Mouse (Mus musculus) heart, postnatal 0 days (tissue): ENCODE results near the gene Glg1. TPM values are rescaled to one million over a fixed set of nuclear protein-coding genes. Genes with fewer than 3 reads are reported as not detected.
"Not testable (repeated sequence)": the region's sequence is repeated elsewhere in the genome, so short reads cannot be mapped to it uniquely, and the experiment has no call there.

Experiments used
- ATAC-seq: fragments of 200-750 bp; cut with Nextera tagmentation; 2 replicates; pipeline ENCODE4 v1.8.0; 2017; ENCODE audit warnings: low read depth, moderate number of reproducible peaks, moderate library complexity; ENCODE audit not compliant: insufficient read depth
- DNase-seq: peaks from one replicate; pipeline ENCODE4 v3.0.0-alpha.2; 2016; ENCODE audit warnings: low spot score
- H3K27ac ChIP-seq: fragments of 300-500 bp; sonication (generic); 2 replicates; pipeline ENCODE4 v1.5.1; 2014; ENCODE audit warnings: low read depth, mild to moderate bottlenecking
- H3K27me3 ChIP-seq: fragments of 300-500 bp; sonication (generic); 2 replicates; pipeline ENCODE4 v1.6.1; 2014; ENCODE audit warnings: low read length, mixed read lengths; ENCODE audit not compliant: control insufficient read depth, insufficient read depth
- H3K36me3 ChIP-seq: fragments of 300-500 bp; sonication (generic); replicated peaks from 2 replicates; pipeline ENCODE4 v1.6.1; 2014; ENCODE audit warnings: low read length, mixed read lengths; ENCODE audit not compliant: control insufficient read depth, insufficient read depth
- H3K4me1 ChIP-seq: fragments of 300-500 bp; sonication (generic); 2 replicates; pipeline ENCODE4 v1.6.1; 2014; ENCODE audit warnings: antibody characterized with exemption; ENCODE audit not compliant: control insufficient read depth, insufficient read depth
- H3K4me2 ChIP-seq: fragments of 300-500 bp; sonication (generic); 2 replicates; pipeline ENCODE4 v1.6.1; 2014; ENCODE audit warnings: low read depth, mild to moderate bottlenecking, low read length, moderate library complexity
- H3K4me3 ChIP-seq: fragments of 300-500 bp; sonication (generic); 2 replicates; pipeline ENCODE4 v1.5.1; 2014; ENCODE audit warnings: low read depth, low read length
- H3K9ac ChIP-seq: fragments of 300-500 bp; sonication (generic); replicated peaks from 2 replicates; pipeline ENCODE4 v1.6.1; 2014; ENCODE audit warnings: low read depth, low read length, mixed read lengths
- H3K9me3 ChIP-seq: fragments of 300-500 bp; sonication (generic); replicated peaks from 2 replicates; pipeline ENCODE4 v1.6.1; 2016; ENCODE audit warnings: low read length; ENCODE audit not compliant: control insufficient read depth
- CTCF ChIP-seq: IDR thresholded peaks from 2 replicates; pipeline ENCODE4 v1.5.1; 2016; ENCODE audit warnings: antibody characterized with exemption, control low read depth, low read depth
- EP300 ChIP-seq: IDR thresholded peaks from 2 replicates; pipeline ENCODE4 v1.6.1; 2016; ENCODE audit warnings: antibody characterized with exemption, low read depth
- WGBS: fragments of 180-500 bp; shearing (Covaris S2); extraction: QIAGEN DNeasy Blood & Tissue Kit; methylation state at CpG from one replicate; pipeline ENCODE4 v1.1.7; 2014; 5-methylcytosine and 5-hydroxymethylcytosine counted together
- polyA plus RNA-seq: library from polyadenylated mRNA; unstranded; fragments of >200 nt; fragmentation: Nextera tagmentation; extraction: Ambion mirVana; gene quantifications from 2 replicates; pipeline ENCODE4 v1.2.1, GENCODE M21; 2015
- total RNA-seq: library from RNA; depleted of rRNA; stranded (reverse); fragments of >200 nt; gene quantifications from 2 replicates; pipeline ENCODE4 v1.2.3, GENCODE M21; 2014; ENCODE audit warnings: low replicate concordance

Glg1 gene
- total and polyA plus RNA-seq, 2 experiments from 2014 or later, result 37.1 to 41.9 TPM

- H3K27me3 ChIP-seq, result no peaks in the 10 kb centered on the region
Observed at GRCm38 (mm10) chr8:111250111-111250510, 8.9 kb downstream of the Glg1 start.

GRCm38 (mm10) chr8:111248136-111248535, 10.9 kb downstream of the Glg1 start:
- no peak overlapping the region for H3K27ac ChIP-seq
- ATAC-seq (no peak), DNase-seq (no peak)
- H3K4me1 ChIP-seq, result peaks cover 3% of the 10 kb centered on the region; the same call in 1 of the 2 replicates
- no peak overlapping the region for H3K9ac ChIP-seq
- H3K36me3 ChIP-seq, result no peaks in the 10 kb centered on the region
- H3K4me2 ChIP-seq, result no peak overlapping the region
- H3K27me3 ChIP-seq, result no peaks in the 10 kb centered on the region
- no peaks in the 10 kb centered on the region for H3K9me3 ChIP-seq
- H3K4me3 ChIP-seq, result no peak overlapping the region
- TF ChIP-seq EP300 (no peak), CTCF (no peak)

More at GRCm38 (mm10) chr8:111250111-111250510, 8.9 kb downstream of the Glg1 start:
- Histone ChIP-seq H3K36me3 (no peaks in the 10 kb centered on the region), H3K27ac (no peak overlapping the region), H3K4me1 (peaks cover 3% of the 10 kb centered on the region; the same call in 1 of the 2 replicates), H3K4me2 (no peak overlapping the region), H3K9me3 (no peaks in the 10 kb centered on the region), H3K9ac (no peak overlapping the region), H3K4me3 (no peak overlapping the region)
- WGBS, result 63% methylated on average over 2 of the region's 2 CpGs
- TF ChIP-seq CTCF (no peak), EP300 (no peak)
- DNase-seq, result no peak
- ATAC-seq, result no peak

DNA sequence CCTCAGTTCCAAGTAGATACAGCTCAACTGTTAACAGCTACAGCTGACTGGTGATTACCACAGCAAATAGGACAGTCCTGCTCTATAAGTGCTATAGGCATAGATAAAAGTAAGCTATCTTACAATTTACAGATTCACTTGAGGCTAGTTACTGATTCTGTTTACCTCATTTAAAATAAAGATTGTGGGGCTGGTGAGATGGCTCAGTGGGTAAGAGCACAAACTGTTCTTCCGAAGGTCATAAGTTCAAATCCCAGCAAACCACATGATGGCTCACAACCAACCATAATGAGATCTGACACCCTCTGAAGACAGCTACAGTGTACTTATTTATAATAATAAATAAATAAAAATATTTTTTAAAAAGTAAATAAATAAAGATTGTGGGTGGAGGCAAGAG, 12.2 kb downstream of the Glg1 start:
- not testable (repeated sequence) for H3K9me3 ChIP-seq, ATAC-seq, DNase-seq, H3K27ac ChIP-seq, H3K4me1 ChIP-seq, H3K4me2 ChIP-seq, H3K4me3 ChIP-seq, H3K27me3 ChIP-seq, H3K36me3 ChIP-seq, H3K9ac ChIP-seq
- WGBS, result 97% methylated on average over 1 of the region's 1 CpGs

GRCm38 (mm10) chr8:111246287-111246830, 12.7 kb downstream of the Glg1 start:
- Histone ChIP-seq H3K4me2 (no peak overlapping the region), H3K27me3 (no peaks in the 10 kb centered on the region), H3K27ac (0 out of 2 replicates have a peak overlapping the region, but pooled peaks have one; percentile 17), H3K9ac (no peak overlapping the region), H3K9me3 (no peaks in the 10 kb centered on the region), H3K4me3 (no peak overlapping the region), H3K36me3 (no peaks in the 10 kb centered on the region), H3K4me1 (peaks cover 3% of the 10 kb centered on the region; the same call in 1 of the 2 replicates)
- DNase-seq (no peak), ATAC-seq (no peak)
- no peak for TF ChIP-seq CTCF
- no peak for TF ChIP-seq EP300
- WGBS, result 58% methylated on average over 4 of the region's 4 CpGs

DNA sequence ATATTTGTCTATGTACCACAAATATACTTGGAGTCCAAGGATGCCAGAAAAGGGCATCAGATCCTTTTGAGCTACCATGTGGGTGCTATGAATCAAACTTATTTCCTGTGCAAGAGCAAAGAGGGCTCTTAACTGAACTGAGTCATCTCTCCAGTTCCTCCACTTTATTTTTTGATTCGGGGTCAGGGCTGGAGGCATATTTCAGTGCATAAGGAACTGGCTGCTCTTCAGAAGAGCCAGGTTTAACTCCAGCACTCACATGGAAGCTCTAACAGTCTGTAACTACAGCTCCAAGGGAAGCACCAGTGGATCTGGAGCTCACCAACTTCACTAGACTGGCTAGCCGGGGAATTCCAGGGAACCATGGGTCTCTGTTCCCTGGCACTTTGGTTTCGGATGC, 21.7 kb downstream of the Glg1 start:
- Histone ChIP-seq H3K9me3 (no peaks in the 10 kb centered on the region), H3K4me1 (peaks cover 11% of the 10 kb centered on the region), H3K4me2 (no peak overlapping the region), H3K27ac (peak overlapping the region; percentile 31; the same call in 1 of the 2 replicates), H3K4me3 (no peak overlapping the region), H3K9ac (no peak overlapping the region), H3K27me3 (no peaks in the 10 kb centered on the region), H3K36me3 (no peaks in the 10 kb centered on the region)
- DNase-seq (no peak), ATAC-seq (no peak)
- WGBS, result 70% methylated on average over 3 of the region's 3 CpGs
- TF ChIP-seq CTCF (no peak), EP300 (no peak)

- Histone ChIP-seq H3K4me1 (peaks cover 16% of the 10 kb centered on the region), H3K4me3 (no peak overlapping the region), H3K9me3 (no peaks in the 10 kb centered on the region), H3K4me2 (no peak overlapping the region), H3K9ac (no peak overlapping the region), H3K27ac (no peak overlapping the region), H3K36me3 (no peaks in the 10 kb centered on the region), H3K27me3 (no peaks in the 10 kb centered on the region)
- DNase-seq (no peak), ATAC-seq (no peak)
- TF ChIP-seq EP300 (no peak), CTCF (no peak)
- WGBS, result 95% methylated on average over 2 of the region's 2 CpGs
Observed at GRCm38 (mm10) chr8:111233730-111234129, 25.3 kb downstream of the Glg1 start.
